Mouse (Mus musculus) heart, embryonic 10.5 days (tissue): Measurements from ENCODE around the gene Chst14. TPM values are rescaled to one million over a fixed set of nuclear protein-coding genes. Genes with fewer than 3 reads are reported as not detected.

Experiments used
- DNase-seq: peaks from one replicate; pipeline ENCODE4 v3.0.0-alpha.2; 2017; ENCODE audit warnings: low spot score
- H3K27ac ChIP-seq: fragments of 300-500 bp; sonication (generic); 2 replicates; pipeline ENCODE4 v1.5.1; 2016; ENCODE audit warnings: mild to moderate bottlenecking
- H3K27me3 ChIP-seq: fragments of 300-500 bp; sonication (generic); 2 replicates; pipeline ENCODE4 v1.6.1; 2016; ENCODE audit warnings: mild to moderate bottlenecking; ENCODE audit not compliant: poor library complexity, insufficient read depth, severe bottlenecking
- H3K36me3 ChIP-seq: fragments of 300-500 bp; sonication (generic); 2 replicates; pipeline ENCODE4 v1.6.1; 2016; ENCODE audit warnings: mild to moderate bottlenecking, moderate library complexity
- H3K4me1 ChIP-seq: fragments of 300-500 bp; sonication (generic); 2 replicates; pipeline ENCODE4 v1.6.1; 2016; ENCODE audit warnings: mild to moderate bottlenecking
- H3K4me3 ChIP-seq: fragments of 300-500 bp; sonication (generic); 2 replicates; pipeline ENCODE4 v1.5.1; 2016; ENCODE audit warnings: mild to moderate bottlenecking, moderate library complexity
- H3K9me3 ChIP-seq: fragments of 300-500 bp; sonication (generic); 2 replicates; pipeline ENCODE4 v1.6.1; 2016; ENCODE audit warnings: mild to moderate bottlenecking, moderate library complexity
- WGBS: fragments of 180-500 bp; shearing (Covaris S2); methylation state at CpG from one replicate; pipeline ENCODE4 v1.1.7; 2016; 5-methylcytosine and 5-hydroxymethylcytosine counted together
- polyA plus RNA-seq: library from polyadenylated mRNA; unstranded; fragments of >200 nt; fragmentation: Nextera tagmentation; extraction: Ambion mirVana; gene quantifications from 2 replicates; pipeline ENCODE4 v1.2.1, GENCODE M21; 2016

Gene Chst14
- polyA plus RNA-seq, 1 experiment from 2014 or later, result 20.1 TPM

DNA sequence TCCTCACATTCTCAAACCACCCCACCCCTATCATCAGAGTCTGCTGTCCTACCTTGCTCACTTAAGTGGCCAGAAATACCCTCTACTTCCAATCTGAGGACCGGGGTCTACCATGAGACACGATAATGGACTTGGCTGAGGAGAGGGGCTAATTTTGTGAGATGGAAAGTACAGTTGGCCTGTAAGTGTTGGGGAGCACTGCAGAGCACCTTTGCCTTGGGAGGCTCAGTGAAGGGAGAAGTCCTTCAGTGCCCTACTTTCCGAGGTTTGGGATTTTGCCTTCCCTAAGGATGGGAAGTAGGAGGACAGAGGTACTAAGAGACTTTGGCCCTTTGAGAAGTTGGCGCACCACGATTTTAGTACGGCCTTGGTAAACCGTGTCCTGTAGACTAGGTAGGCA lies 27.0 kb upstream of the Chst14 start:
- no peaks in the 10 kb centered on the region for H3K36me3 ChIP-seq
- H3K4me1 ChIP-seq, result peaks cover 61% of the 10 kb centered on the region
- peaks cover 69% of the 10 kb centered on the region for H3K27me3 ChIP-seq
- no peak overlapping the region for H3K27ac ChIP-seq
- no peak overlapping the region for H3K4me3 ChIP-seq
- no peaks in the 10 kb centered on the region for H3K9me3 ChIP-seq
- DNase-seq, result no peak
- 11% methylated on average over 7 of the region's 7 CpGs for WGBS

DNA sequence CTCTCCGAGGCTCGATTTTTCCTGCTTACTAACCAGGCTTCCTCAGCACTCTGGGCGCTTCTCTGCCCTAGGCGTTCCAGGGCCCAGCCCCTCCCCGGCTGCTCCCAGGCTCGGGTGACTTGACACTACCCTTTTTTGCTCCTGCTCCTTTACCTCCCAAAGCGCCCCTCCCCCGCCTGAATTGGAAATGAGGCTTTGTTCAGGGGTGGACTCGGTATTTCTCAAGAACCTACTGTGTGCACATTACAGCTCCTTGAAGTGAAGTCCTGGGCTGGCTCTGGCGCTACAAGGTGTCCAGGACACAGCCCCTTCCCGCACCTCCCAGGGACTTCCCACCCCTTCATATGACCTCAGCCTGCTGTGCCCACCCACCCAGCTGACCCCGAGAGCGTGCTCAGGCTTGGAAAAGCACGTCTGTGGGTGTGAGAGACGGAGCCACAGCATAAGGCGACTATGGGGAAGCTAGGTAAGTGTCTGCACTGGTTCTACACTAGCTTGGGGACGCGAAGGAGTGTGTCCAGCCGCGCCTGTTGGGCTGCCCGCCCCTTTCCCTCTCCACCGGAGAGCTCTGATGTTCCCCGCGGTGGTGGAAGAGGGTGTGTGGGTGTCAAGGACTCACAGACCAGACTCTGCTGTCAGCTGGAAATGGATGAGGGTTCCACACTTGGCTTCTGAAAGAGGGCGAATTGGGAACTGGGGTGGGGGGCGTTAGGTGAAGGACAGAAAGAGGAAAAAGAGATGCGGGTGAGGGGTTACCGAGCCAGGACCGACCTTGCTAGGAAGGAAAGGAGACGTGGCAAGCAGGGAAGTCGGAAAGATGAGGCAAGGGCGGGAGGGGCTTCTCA lies 26.1 kb upstream of the Chst14 start, which contains the start of gene Bahd1:
Gene Bahd1 (plus strand): TSS at position 397 of the 845 bp plus-strand sequence.
- H3K27ac ChIP-seq, result peak within 1 kb of the TSS; percentile 94
- H3K36me3 ChIP-seq, result no peaks in the 10 kb centered on the region
- no peaks in the 10 kb centered on the region for H3K9me3 ChIP-seq
- DNase-seq, result no peak
- H3K4me3 ChIP-seq, result peak within 1 kb of the TSS; percentile 86
- WGBS, result under 1% methylated on average over 32 of the region's 32 CpGs
- peaks cover 65% of the 10 kb centered on the region for H3K4me1 ChIP-seq
- peaks cover 62% of the 10 kb centered on the region for H3K27me3 ChIP-seq

DNA sequence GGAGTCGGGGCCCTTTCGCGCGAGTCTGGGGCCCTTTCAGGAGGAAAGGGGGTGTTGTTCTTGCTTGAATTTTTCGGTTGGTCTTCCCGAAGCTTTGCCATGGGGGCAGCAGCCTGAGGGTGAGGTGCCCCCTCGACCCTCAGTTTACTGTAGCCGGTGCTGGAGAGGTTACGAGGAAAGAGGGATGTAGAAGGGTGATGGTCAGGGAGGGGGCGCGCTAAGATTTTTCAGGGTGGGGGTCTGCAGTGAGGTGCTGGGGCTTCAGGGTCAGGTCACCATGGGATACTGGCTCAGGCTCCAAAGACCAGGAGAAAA lies 25.5 kb upstream of the Chst14 start:
- Histone ChIP-seq H3K27ac (peak overlapping the region; percentile 94), H3K4me3 (peak overlapping the region; percentile 86), H3K9me3 (no peaks in the 10 kb centered on the region), H3K36me3 (no peaks in the 10 kb centered on the region), H3K27me3 (peaks cover 56% of the 10 kb centered on the region), H3K4me1 (peaks cover 65% of the 10 kb centered on the region)
- DNase-seq, result no peak
- under 1% methylated on average over 11 of the region's 11 CpGs for WGBS

DNA sequence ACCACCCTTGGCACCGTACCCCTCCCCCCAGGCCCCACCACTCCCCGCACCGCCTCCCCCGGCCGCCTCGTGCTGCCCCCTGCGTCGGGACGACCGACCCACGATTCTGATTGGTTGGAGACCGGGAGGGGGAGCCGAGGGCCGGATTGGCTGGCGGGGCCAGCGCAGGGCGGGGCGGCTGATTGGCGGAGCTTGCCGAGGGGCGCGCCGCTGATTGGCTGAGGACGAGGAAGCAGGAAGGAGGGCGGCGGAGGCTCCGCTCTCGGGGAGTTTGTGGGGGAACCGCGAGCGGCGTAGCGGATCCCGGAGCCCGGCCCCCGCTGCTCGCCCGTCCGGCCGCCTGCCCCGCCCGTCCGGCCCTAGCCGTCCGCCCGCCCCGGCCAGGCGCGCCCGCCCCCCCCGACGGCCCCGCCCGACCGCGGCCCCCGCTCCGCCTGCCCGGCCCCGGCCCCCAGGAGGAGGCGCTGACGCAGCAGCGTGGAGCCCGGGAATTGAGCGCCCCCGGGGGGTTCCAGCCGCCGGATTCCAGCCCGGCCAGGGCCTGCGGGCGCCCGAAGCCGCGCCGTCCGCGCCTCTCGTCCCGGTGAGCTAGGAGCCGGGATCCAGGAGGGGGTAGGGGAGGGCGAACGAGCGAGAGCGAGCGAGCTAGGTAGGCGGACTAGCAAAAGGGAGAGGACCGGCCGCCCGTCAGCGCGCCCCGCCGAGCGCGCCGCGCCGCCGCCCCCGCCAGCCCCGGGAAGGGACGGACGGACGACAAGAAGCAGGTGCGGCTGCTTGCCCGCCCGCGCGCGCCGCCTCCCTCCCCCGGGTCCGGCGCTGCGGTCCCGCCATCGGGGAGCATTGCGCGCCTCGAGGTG lies 24.9 kb upstream of the Chst14 start:
- no peaks in the 10 kb centered on the region for H3K9me3 ChIP-seq
- H3K4me3 ChIP-seq, result peak overlapping the region; percentile 86
- peaks cover 50% of the 10 kb centered on the region for H3K27me3 ChIP-seq
- H3K36me3 ChIP-seq, result no peaks in the 10 kb centered on the region
- H3K4me1 ChIP-seq, result peaks cover 61% of the 10 kb centered on the region
- WGBS, result under 1% methylated on average over 95 of the region's 120 CpGs
- peak overlapping the region; percentile 94 for H3K27ac ChIP-seq
- DNase-seq, result peak; percentile 98

DNA sequence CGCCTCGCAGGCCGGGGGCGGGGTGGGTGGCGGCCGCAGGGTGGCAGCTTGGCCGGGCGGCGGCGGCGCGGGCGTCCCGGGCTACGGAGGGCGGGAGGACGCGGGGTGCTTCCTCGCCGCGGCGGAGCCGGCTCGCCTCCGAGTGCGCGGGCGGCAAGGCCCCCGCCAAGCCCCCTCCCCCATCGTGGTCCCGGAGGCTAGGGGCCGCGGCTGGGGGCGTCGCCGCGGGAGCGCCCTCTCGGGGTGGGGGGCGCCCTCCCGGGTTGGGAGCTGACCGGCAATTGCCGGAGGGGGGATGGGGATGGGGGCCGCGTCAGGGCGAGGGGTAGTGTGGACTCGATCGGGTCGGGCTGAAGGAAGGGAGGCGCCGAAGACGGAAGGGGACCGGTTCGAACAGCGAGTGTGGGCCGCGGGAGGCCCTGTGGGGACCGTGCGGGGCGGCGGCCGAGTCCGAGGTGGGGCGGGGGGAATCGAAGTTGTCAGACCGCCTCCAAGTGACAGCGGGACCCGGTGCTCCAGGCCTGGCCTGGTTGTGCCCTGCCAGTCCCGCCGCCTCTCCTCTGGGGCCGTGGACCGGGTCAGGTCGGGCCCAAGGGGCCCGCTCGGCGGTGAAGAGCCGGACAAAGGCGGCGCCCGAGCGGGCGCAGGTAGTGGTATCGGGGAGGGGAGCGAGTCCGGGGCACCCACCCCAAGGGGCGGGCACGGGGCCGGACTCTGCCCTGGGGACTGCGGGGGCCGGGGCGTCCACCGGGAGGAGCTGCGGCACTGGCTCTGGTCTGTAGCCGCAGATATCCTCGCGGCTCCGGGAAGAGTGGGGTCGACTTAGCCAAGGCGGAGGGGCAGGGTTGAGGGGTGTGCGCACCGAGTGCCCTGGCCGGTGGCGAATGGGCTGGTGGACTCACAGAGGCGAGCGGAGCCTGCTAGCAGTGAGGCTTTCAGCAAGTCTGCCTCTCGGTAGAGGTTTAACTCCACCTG lies 24.0 kb upstream of the Chst14 start:
- Histone ChIP-seq H3K27me3 (peaks cover 40% of the 10 kb centered on the region), H3K36me3 (no peaks in the 10 kb centered on the region), H3K4me1 (peaks cover 51% of the 10 kb centered on the region), H3K4me3 (peak overlapping the region; percentile 86), H3K27ac (peak overlapping the region; percentile 94), H3K9me3 (no peaks in the 10 kb centered on the region)
- DNase-seq, result peak; percentile 89
- 1% methylated on average over 106 of the region's 106 CpGs for WGBS

DNA sequence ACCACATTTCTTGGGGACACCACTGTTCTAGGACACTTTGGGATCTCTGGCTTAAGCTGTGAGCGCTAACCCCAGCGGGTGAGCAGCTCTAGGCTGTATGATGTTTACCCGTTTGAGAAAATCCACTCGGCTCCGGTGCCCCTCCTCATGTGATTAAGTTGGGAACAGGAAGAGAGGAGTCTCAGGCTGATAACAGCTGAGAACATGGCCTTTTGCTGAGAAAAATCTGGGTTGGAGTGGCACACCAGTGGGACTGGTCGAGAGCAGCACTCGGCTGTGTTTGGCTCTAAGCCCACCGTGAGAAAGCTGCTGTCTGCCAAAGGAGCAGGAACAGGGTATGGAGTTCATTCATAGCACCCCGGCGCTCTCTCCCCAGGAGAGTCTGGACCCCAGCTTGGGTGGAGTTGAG lies 23.0 kb upstream of the Chst14 start:
- H3K4me1 ChIP-seq, result peaks cover 41% of the 10 kb centered on the region
- 0 out of 2 replicates have a peak overlapping the region, but pooled peaks have one; percentile 94 for H3K27ac ChIP-seq
- H3K27me3 ChIP-seq, result peaks cover 30% of the 10 kb centered on the region
- 5% methylated on average over 10 of the region's 10 CpGs for WGBS
- H3K9me3 ChIP-seq, result no peaks in the 10 kb centered on the region
- no peak for DNase-seq
- H3K4me3 ChIP-seq, result peak overlapping the region; percentile 86
- no peaks in the 10 kb centered on the region for H3K36me3 ChIP-seq

DNA sequence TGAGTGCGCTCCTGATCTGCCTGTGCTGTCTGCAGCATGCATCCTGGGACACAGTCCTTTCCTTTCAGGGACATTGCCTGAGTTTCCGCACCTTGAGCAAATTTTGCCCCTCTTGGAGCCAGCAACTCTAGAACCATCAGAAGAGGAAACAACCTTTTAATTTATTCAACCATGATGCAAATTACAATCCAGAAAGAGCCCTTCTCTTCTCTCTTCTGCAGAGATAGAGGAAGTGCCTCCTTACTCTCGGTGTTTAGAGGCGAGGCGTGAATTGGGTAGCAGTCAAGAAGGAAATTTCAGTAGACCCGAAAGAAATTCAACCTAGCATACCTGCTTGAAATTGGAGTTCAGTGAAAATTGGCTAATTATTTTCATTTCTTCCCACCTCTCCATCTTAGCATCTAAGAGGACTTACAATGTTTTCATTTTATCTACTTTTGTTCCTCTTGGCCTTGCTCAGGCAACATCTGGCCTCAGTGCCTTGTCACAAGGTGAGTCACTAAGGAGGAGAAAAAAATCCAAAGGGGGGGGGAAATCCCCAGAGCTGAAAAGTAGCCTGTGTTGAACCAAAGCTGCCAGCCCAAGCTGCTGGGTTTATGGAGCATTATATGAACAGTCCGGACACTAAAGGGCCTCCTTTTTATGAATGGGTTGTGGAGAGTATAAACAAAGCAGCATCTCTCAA lies 20.7 kb upstream of the Chst14 start:
- Histone ChIP-seq H3K36me3 (no peaks in the 10 kb centered on the region), H3K27ac (no peak overlapping the region), H3K4me3 (no peak overlapping the region), H3K9me3 (no peaks in the 10 kb centered on the region), H3K4me1 (peaks cover 29% of the 10 kb centered on the region), H3K27me3 (peaks cover 8% of the 10 kb centered on the region; the same call in 1 of the 2 replicates)
- 85% methylated on average over 7 of the region's 7 CpGs for WGBS
- no peak for DNase-seq

DNA sequence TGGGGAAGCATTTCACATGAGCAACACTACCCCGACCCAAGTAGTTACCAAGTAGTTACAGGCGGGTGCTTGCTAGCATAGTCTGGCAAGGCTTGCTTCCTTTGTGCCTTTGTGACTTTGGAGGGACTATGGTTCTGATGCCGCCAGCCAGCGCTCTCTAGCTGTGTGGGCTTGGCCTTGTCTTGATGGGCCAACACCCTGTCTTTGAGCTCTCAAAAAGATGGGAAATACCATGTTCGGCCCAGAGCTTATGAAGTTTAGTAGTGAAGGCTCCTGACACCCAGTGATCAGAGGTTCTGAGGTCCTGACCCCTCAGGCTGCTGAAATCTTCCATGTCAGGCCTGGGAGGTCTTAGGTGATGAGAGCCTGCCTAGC lies 20.2 kb upstream of the Chst14 start:
- no peaks in the 10 kb centered on the region for H3K36me3 ChIP-seq
- no peak overlapping the region for H3K27ac ChIP-seq
- no peak for DNase-seq
- 87% methylated on average over 5 of the region's 5 CpGs for WGBS
- H3K4me3 ChIP-seq, result no peak overlapping the region
- peaks cover 29% of the 10 kb centered on the region for H3K4me1 ChIP-seq
- 0 out of 2 replicates have a peak, but pooled peaks cover 5% of the 10 kb centered on the region for H3K27me3 ChIP-seq
- no peaks in the 10 kb centered on the region for H3K9me3 ChIP-seq

DNA sequence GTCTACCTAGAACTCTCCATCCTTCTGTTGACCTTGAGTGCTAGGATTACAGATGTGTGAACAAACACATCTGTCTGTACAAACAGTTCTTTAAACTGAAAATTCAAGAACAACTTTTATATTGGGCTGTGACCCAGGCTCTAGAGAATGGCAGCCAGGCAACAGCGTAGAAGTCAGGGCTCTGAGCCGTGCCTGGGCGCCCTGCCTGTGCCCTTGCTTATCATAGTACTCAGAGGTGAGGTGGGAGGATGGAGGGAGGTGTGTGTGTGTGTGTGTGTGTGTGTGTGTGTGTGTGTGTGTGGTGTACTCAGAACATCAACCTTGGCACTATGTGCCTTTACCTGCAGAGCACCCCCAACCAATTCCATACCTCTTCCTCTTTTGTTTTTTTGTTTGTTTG lies 18.5 kb upstream of the Chst14 start:
- Histone ChIP-seq H3K27me3 (0 out of 2 replicates have a peak, but pooled peaks cover 5% of the 10 kb centered on the region), H3K36me3 (no peaks in the 10 kb centered on the region), H3K4me1 (peaks cover 22% of the 10 kb centered on the region), H3K9me3 (no peaks in the 10 kb centered on the region), H3K4me3 (no peak overlapping the region), H3K27ac (no peak overlapping the region)
- 81% methylated on average over 3 of the region's 3 CpGs for WGBS
- no peak for DNase-seq

DNA sequence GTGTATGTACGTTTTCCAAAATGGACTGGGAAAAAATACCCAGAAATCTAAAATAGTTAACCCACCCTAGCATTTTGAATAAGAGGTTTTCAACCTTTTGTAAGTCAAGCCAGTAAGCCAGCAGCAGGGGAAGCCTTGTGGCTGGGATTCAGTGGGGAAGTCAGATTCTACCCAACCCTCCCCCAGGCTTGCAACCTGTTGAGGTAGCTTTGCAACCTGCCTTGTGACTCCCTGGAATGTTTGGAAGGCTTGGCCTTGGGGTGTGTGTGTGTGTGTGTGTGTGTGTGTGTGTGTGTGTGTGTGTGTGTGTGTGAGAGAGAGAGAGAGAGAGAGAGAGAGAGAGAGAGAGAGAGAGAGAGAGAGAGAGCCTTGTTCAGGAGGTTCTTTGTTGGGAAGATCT lies 17.1 kb upstream of the Chst14 start:
- H3K36me3 ChIP-seq, result no peaks in the 10 kb centered on the region
- no peaks in the 10 kb centered on the region for H3K9me3 ChIP-seq
- DNase-seq, result no peak
- 61% methylated on average over 1 of the region's 1 CpGs for WGBS
- no peak overlapping the region for H3K4me3 ChIP-seq
- H3K4me1 ChIP-seq, result peaks cover 22% of the 10 kb centered on the region
- H3K27me3 ChIP-seq, result 0 out of 2 replicates have a peak, but pooled peaks cover 4% of the 10 kb centered on the region
- H3K27ac ChIP-seq, result no peak overlapping the region

DNA sequence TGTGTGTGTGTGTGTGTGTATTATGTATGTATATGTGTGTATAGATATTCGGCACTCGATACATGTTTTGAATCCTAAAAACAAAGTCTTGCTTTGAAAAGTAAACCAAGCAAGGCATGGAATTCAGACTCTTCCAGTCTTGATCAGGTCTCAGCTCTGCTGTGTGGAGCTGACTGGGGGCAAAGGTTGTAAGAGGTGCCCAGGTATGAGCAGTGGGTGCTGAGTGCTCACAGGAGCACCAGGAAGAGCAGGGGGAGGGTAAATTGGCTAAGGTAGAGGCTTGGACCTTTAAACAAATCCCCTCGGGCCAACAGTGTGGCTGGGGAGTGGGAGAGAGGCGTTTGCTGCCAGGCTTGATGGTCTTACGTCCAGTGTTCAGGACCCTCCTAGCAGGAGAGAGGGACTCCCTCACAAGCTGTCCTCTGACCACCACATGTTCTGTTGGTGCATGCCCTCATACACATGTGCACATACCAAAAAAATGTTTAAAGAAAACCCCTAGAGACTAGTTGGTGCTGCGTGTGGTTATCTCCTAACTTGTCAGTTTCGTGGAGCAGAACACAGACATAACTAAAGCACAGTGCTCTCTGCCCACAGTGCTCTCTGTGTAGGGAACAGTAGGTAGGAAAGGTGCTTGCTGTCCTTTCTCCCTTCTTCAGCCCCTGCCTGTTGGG lies 15.6 kb upstream of the Chst14 start:
- Histone ChIP-seq H3K36me3 (peaks cover under 1% of the 10 kb centered on the region; the same call in 1 of the 2 replicates), H3K27ac (no peak overlapping the region), H3K9me3 (no peaks in the 10 kb centered on the region), H3K27me3 (no peaks in the 10 kb centered on the region), H3K4me3 (no peak overlapping the region), H3K4me1 (peaks cover 31% of the 10 kb centered on the region)
- DNase-seq, result no peak
- WGBS, result 72% methylated on average over 7 of the region's 7 CpGs
